Mouse (Mus musculus) G1E (cell line): Measurements from ENCODE around the gene Frrs1l.

Source experiments
- CTCF ChIP-seq: IDR thresholded peaks from 2 replicates; pipeline ENCODE4 v1.5.1; 2012; ENCODE audit warnings: low read depth, low read length, inconsistent platforms, mixed read lengths
- GATA1 ChIP-seq: IDR thresholded peaks from 2 replicates; pipeline ENCODE4 v1.6.1; 2012; ENCODE audit warnings: borderline replicate concordance, low read length, inconsistent platforms, mixed read lengths

DNA sequence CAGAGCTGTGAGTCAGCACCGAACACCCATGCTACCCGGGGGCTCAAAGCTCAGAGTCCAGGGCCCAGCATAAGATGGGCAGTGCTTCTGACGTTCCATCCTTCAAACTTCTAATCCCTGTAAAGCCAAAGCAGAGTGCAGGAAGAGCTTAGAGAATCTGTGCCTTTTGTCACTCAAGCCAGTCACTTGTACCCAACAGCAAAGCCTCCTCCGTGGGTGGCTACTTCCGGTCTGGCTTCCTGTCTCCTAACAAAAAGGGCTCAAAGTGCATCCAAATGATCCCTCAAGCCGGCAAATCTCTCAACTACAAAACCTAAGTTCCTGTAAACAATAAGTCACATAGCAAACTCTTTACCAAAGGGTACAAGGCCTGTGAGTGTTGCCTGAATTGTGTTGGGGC, 40.7 kb downstream of the Frrs1l start:
- TF ChIP-seq CTCF (no peak), GATA1 (no peak)
